Mouse (Mus musculus): Measurements from ENCODE around the gene Frat1.

DNA sequence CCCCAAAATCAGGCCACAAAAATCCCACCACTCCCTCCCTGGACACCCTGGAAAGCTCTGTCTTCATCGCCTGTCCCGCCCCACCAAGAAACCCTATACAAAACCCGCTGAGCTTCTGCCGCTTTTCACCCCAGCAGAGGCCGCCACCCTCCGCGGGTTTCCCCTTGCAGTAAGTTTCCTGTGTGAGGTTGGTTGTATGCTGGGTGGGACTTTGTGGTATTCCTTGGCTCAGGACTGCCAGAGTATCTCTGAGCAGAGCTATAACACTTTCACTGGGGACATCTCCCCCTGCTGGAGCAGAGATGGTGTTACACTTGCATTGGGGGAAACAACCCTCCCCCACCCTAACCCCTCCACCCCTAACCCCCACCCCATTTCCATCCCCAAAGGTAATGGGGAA is 26.4 kb upstream of the Frat1 start:
- TF ChIP-seq CTCF (IDR thresholded peaks at IDR 0.05; ENCODE audit: extremely low read depth, insufficient read depth, insufficient read length, insufficient replicate concordance) (peak; percentile 17; the same call in 1 of the 2 replicates), POLR2A (IDR thresholded peaks at IDR 0.05; ENCODE audit: low read depth, low read length) (no peak)

All from spleen, adult 2 months (tissue).